9 mouse cellular contexts compared by ENCODE assay signal in the genomic region with DNA sequence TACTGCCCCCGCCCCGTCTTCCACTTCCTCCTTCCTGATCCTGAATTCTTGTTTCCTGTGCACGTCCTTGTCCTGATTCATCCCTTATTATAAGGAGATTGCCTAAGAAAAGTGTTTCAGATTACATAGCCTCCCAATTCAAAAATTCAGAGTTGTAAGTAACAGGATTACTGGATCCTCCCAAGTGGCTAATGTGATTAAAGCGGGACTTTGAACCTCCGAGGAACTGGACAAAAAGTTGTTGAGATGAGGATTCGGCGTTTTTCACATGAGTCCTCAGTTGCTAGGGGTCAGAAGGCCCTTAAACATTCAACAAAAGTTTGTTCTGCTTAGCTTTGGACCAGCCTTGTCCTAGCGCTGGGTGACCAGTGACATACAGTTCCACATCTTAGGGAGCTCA. TPM values are rescaled to one million over a fixed set of nuclear protein-coding genes. Genes with fewer than 3 reads are reported as not detected.
A peak's percentile ranks its signal among the peaks of the same experiment; 100 is the strongest.
DNase-seq lines count a peak whose midpoint lies in the region; ATAC-seq lines count a peak whose summit lies in the region.
"Had no signal": no experiment of that assay in that cellular context is flagged by ENCODE, and none has a peak within 500 bp of the region (broad histone marks: within the 10 kb centered on the region; RNA-seq: fewer than 3 reads in every experiment).

A gene (minus strand): TSS at position 4 of the 400 bp plus-strand sequence.

- peaks cover 31% of the 10 kb centered on the region for H3K4me1 ChIP-seq in lung, embryonic 16.5 days (replicated peaks; ENCODE audit: control insufficient read depth, insufficient read depth, low read length)
- H3K4me1 ChIP-seq in limb, embryonic 11.5 days (ENCODE audit: control insufficient read depth, insufficient read depth, low read length), result peaks cover 10% of the 10 kb centered on the region; the same call in 1 of the 2 replicates
- H3K4me1 ChIP-seq in stomach, embryonic 16.5 days (ENCODE audit: control insufficient read depth, insufficient read depth, low read length), result peaks cover 17% of the 10 kb centered on the region

- H3K27ac ChIP-seq in lung, embryonic 16.5 days (ENCODE audit: low read length), result no peak within 1 kb of the TSS
- H3K27ac ChIP-seq in limb, embryonic 11.5 days (replicated peaks; ENCODE audit: low read depth, low read length), result no peak within 1 kb of the TSS
- H3K27ac ChIP-seq in stomach, embryonic 16.5 days (ENCODE audit: low read length), result no peak within 1 kb of the TSS

- peaks cover 59% of the 10 kb centered on the region for H3K27me3 ChIP-seq in lung, embryonic 16.5 days (ENCODE audit: control insufficient read depth, insufficient read depth, low read depth, low read length)
- peaks cover 41% of the 10 kb centered on the region for H3K27me3 ChIP-seq in limb, embryonic 11.5 days (ENCODE audit: control insufficient read depth, insufficient read depth, low read length)
- H3K27me3 ChIP-seq in stomach, embryonic 16.5 days (ENCODE audit: control insufficient read depth, insufficient read depth, low read length), result peaks cover 52% of the 10 kb centered on the region

- H3K36me3 ChIP-seq in lung, embryonic 16.5 days (ENCODE audit: control insufficient read depth, insufficient read depth, low read length), result no peaks in the 10 kb centered on the region
- H3K36me3 ChIP-seq in limb, embryonic 11.5 days (ENCODE audit: control insufficient read depth, insufficient read depth, low read length), result no peaks in the 10 kb centered on the region
- H3K36me3 ChIP-seq in stomach, embryonic 16.5 days (ENCODE audit: control insufficient read depth, insufficient read depth, low read length), result no peaks in the 10 kb centered on the region

- peak within 1 kb of the TSS; percentile 50 for H3K4me3 ChIP-seq in lung, embryonic 16.5 days (ENCODE audit: low read length)
- H3K4me3 ChIP-seq in limb, embryonic 11.5 days (ENCODE audit: low read depth, low read length), result peak within 1 kb of the TSS; percentile 46
- H3K4me3 ChIP-seq in stomach, embryonic 16.5 days (replicated peaks; ENCODE audit: low read length), result peak within 1 kb of the TSS; percentile 51

- peak; percentile 20 for DNase-seq in embryo, embryonic 10.5 days (ENCODE audit: low spot score)
- no peak for DNase-seq in embryo, embryonic 11 days
- DNase-seq in lung, postnatal 4 days, result no peak
- no peak for DNase-seq in limb, embryonic 11.5 days (ENCODE audit: low spot score)
- DNase-seq in thymus, postnatal 4 days, result no peak
- no peak for DNase-seq in adrenal gland, postnatal 36 days

- peak within 1 kb of the TSS; percentile 57 for H3K4me2 ChIP-seq in lung, embryonic 16.5 days (ENCODE audit: low read depth, low read length)
- peak within 1 kb of the TSS; percentile 97 for H3K4me2 ChIP-seq in limb, embryonic 11.5 days (ENCODE audit: low read depth, severe bottlenecking)
- H3K4me2 ChIP-seq in stomach, embryonic 16.5 days (ENCODE audit: low read depth, low read length), result peak within 1 kb of the TSS; percentile 87

- WGBS in lung, embryonic 16.5 days, result 25% methylated on average over 8 of the region's 8 CpGs
- WGBS in limb, embryonic 11.5 days, result 34% methylated on average over 8 of the region's 8 CpGs
- 26% methylated on average over 8 of the region's 8 CpGs for WGBS in stomach, embryonic 16.5 days

- H3K9me3 ChIP-seq in lung, embryonic 16.5 days (ENCODE audit: control insufficient read depth, low read length), result no peaks in the 10 kb centered on the region
- H3K9me3 ChIP-seq in limb, embryonic 11.5 days (ENCODE audit: control insufficient read depth, low read length), result no peaks in the 10 kb centered on the region
- H3K9me3 ChIP-seq in stomach, embryonic 16.5 days (replicated peaks; ENCODE audit: control insufficient read depth, low read length), result no peaks in the 10 kb centered on the region

- H3K9ac ChIP-seq in lung, embryonic 16.5 days (ENCODE audit: low read length), result 0 out of 2 replicates have a peak within 1 kb of the TSS, but pooled peaks have one; percentile 1
- H3K9ac ChIP-seq in limb, embryonic 11.5 days (ENCODE audit: low read length), result no peak within 1 kb of the TSS
- 0 out of 2 replicates have a peak within 1 kb of the TSS, but pooled peaks have one; percentile 11 for H3K9ac ChIP-seq in stomach, embryonic 16.5 days (ENCODE audit: low read length)

- no peak for ATAC-seq in lung, embryonic 16.5 days (ENCODE audit: low read depth)
- ATAC-seq in limb, embryonic 11.5 days (ENCODE audit: insufficient number of reproducible peaks, low FRiP score, low TSS enrichment, low read depth), result no peak
- no peak for ATAC-seq in stomach, embryonic 16.5 days (ENCODE audit: insufficient read depth, low FRiP score)

RNA-seq across cellular contexts. Expression of the gene that starts here (rescaled TPM):
- 0.11 and 0.14 TPM in 2 replicates for polyA plus RNA-seq in lung, embryonic 16.5 days (2015; fragmentation: Nextera tagmentation; extraction: Ambion mirVana)
- polyA plus RNA-seq in limb, embryonic 11.5 days (2014; fragmentation: Nextera tagmentation; extraction: Ambion mirVana), result 0.23 and 0.38 TPM in 2 replicates
- polyA plus RNA-seq in stomach, embryonic 16.5 days (2015; fragmentation: Nextera tagmentation; extraction: Ambion mirVana), result 0.94 and 1.3 TPM in 2 replicates
- total RNA-seq in adrenal gland, postnatal 36 days (2021), result 1 to 10 TPM; 1.4 to 2.4 TPM
- total RNA-seq: granulocyte monocyte progenitor cell, adult 5-6 weeks had no signal
